Mouse (Mus musculus) layer of hippocampus, postnatal 25 days (tissue): Measurements from ENCODE around the gene Lhpp. TPM values are rescaled to one million over a fixed set of nuclear protein-coding genes. Genes with fewer than 3 reads are reported as not detected.
A peak's percentile ranks its signal among the peaks of the same experiment; 100 is the strongest.
"Not testable (repeated sequence)": the region's sequence is repeated elsewhere in the genome, so short reads cannot be mapped to it uniquely, and the experiment has no call there.

ENCODE experiments used
- DNase-seq, 2 experiments: peaks; one replicate each; pipeline ENCODE4 v3.0.0; 2022; ENCODE audit warnings: mixed read lengths in 2 of 2, low spot score in 1 of 2; ENCODE audit errors: extremely low spot score in 1 of 2
- total RNA-seq, 2 experiments: library from RNA; stranded (reverse); gene quantifications; 2 replicates each; pipeline ENCODE4 v1.2.3; 2021

Gene Lhpp
- total RNA-seq, 2 experiments from 2014 or later: 28.0 to 30.6 TPM

GRCm38 (mm10) chr7:132640946-132641345 lies 30.5 kb downstream of the Lhpp start:
- DNase-seq: no peak

GRCm38 (mm10) chr7:132641606-132642005 lies 31.2 kb downstream of the Lhpp start:
- DNase-seq: no peak

- DNase-seq: no peak
Measured at GRCm38 (mm10) chr7:132644605-132645279, 34.3 kb downstream of the Lhpp start.

GRCm38 (mm10) chr7:132646514-132646913 lies 36.1 kb downstream of the Lhpp start:
- DNase-seq: no peak

GRCm38 (mm10) chr7:132654412-132654811 lies 44.0 kb downstream of the Lhpp start:
- DNase-seq: no peak

GRCm38 (mm10) chr7:132656075-132656474 lies 45.6 kb downstream of the Lhpp start:
- DNase-seq: peak; percentile 76 to 96

- DNase-seq: peak; percentile 87 to 99
Measured at GRCm38 (mm10) chr7:132656548-132656947, 46.1 kb downstream of the Lhpp start.

GRCm38 (mm10) chr7:132657371-132658057 lies 47.1 kb downstream of the Lhpp start:
- no peak for DNase-seq

GRCm38 (mm10) chr7:132658058-132658450 lies 47.6 kb downstream of the Lhpp start:
- DNase-seq: no peak

GRCm38 (mm10) chr7:132658688-132659087 lies 48.2 kb downstream of the Lhpp start:
- no peak for DNase-seq

GRCm38 (mm10) chr7:132659633-132660032 lies 49.2 kb downstream of the Lhpp start:
- no peak for DNase-seq

GRCm38 (mm10) chr7:132662831-132663230 lies 52.4 kb downstream of the Lhpp start:
- not testable (repeated sequence) for DNase-seq

GRCm38 (mm10) chr7:132664815-132665214 lies 54.4 kb downstream of the Lhpp start:
- no peak for DNase-seq

GRCm38 (mm10) chr7:132665664-132666382 lies 55.4 kb downstream of the Lhpp start:
- no peak for DNase-seq

GRCm38 (mm10) chr7:132666516-132666915 lies 56.1 kb downstream of the Lhpp start:
- DNase-seq: no peak

- DNase-seq: no peak
Measured at GRCm38 (mm10) chr7:132668604-132669003, 58.2 kb downstream of the Lhpp start.

GRCm38 (mm10) chr7:132669999-132670862 lies 59.8 kb downstream of the Lhpp start:
- no peak for DNase-seq

- DNase-seq: no peak
Measured at GRCm38 (mm10) chr7:132670863-132671165, 60.4 kb downstream of the Lhpp start.

GRCm38 (mm10) chr7:132672481-132672959 lies 62.1 kb downstream of the Lhpp start:
- DNase-seq: no peak

- DNase-seq: no peak
Measured at GRCm38 (mm10) chr7:132673931-132674755, 63.7 kb downstream of the Lhpp start.
